Mouse (Mus musculus): ENCODE measurements at regions not wholly inside any gene's neighbourhood (a gene's known extent, or its start where the extent isn't known, plus 50 kb on each side); places are given as distances from the start of the nearest gene placed in this dataset.
A peak's percentile ranks its signal among the peaks of the same experiment; 100 is the strongest.
"Not testable (repeated sequence)": the region's sequence is repeated elsewhere in the genome, so short reads cannot be mapped to it uniquely, and the experiment has no call there.

GRCm38 (mm10) chr14:87215099-87215498 is 74.1 kb upstream of the Diaph3 start:
- TF ChIP-seq CTCF (conservative IDR thresholded peaks at IDR 0.05; ENCODE audit: low read length) (peak; percentile 64), NANOG (IDR thresholded peaks at IDR 0.05; ENCODE audit: borderline replicate concordance, low read length) (no peak)

GRCm38 (mm10) chr14:87217042-87217441 is 76.0 kb upstream of the Diaph3 start:
- Histone ChIP-seq H3K27me3 (ENCODE audit: insufficient read depth, low read length) (no peaks in the 10 kb centered on the region), H3K4me1 (replicated peaks; ENCODE audit: low read depth, low read length) (no peaks in the 10 kb centered on the region), H3K36me3 (ENCODE audit: insufficient read depth, low read length) (no peaks in the 10 kb centered on the region), H3K4me3 (replicated peaks; ENCODE audit: low read length) (no peak overlapping the region), H3K9me3 (ENCODE audit: low read length) (no peaks in the 10 kb centered on the region)
- TF ChIP-seq POU5F1 (IDR thresholded peaks at IDR 0.05; ENCODE audit: borderline replicate concordance, low read length) (no peak), CTCF (conservative IDR thresholded peaks at IDR 0.05; ENCODE audit: low read length) (no peak), NANOG (IDR thresholded peaks at IDR 0.05; ENCODE audit: borderline replicate concordance, low read length) (no peak)

More at GRCm38 (mm10) chr14:87215099-87215498, 74.1 kb upstream of the Diaph3 start:
- Histone ChIP-seq H3K4me3 (replicated peaks; ENCODE audit: low read length) (no peak overlapping the region), H3K4me1 (replicated peaks; ENCODE audit: low read depth, low read length) (no peaks in the 10 kb centered on the region), H3K27me3 (ENCODE audit: insufficient read depth, low read length) (no peaks in the 10 kb centered on the region), H3K9me3 (ENCODE audit: low read length) (no peaks in the 10 kb centered on the region), H3K36me3 (ENCODE audit: insufficient read depth, low read length) (no peaks in the 10 kb centered on the region)

GRCm38 (mm10) chr14:87219975-87220374 is 78.9 kb upstream of the Diaph3 start:
- no peaks in the 10 kb centered on the region for H3K4me1 ChIP-seq (replicated peaks; ENCODE audit: low read depth, low read length)

DNA sequence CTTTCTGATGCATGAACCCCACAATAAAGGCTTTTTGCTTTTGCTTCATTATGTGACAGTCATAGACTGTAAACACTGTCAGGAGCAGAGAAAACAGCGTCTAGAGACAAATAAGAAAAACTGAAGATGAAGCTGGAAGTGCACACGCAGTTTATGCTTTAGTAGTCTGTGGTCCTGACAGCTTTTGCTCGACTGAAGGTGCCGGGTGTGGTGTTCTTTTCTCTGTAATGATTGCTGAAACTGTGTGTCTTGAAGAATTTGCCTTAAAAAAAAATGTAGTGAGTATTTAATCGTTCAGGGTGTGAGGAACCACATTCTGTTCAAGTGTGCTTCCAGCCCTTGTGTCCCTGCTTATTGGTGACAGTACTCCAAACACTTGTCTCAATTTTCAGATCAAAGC is 83.8 kb upstream of the Diaph3 start:
- Histone ChIP-seq H3K9me3 (ENCODE audit: low read length) (peaks cover 4% of the 10 kb centered on the region; the same call in 1 of the 2 replicates), H3K4me1 (replicated peaks; ENCODE audit: low read depth, low read length) (no peaks in the 10 kb centered on the region), H3K36me3 (ENCODE audit: insufficient read depth, low read length) (no peaks in the 10 kb centered on the region), H3K4me3 (replicated peaks; ENCODE audit: low read length) (no peak overlapping the region), H3K27me3 (ENCODE audit: insufficient read depth, low read length) (no peaks in the 10 kb centered on the region)
- TF ChIP-seq POU5F1 (IDR thresholded peaks at IDR 0.05; ENCODE audit: borderline replicate concordance, low read length): no peak
- no peak for TF ChIP-seq CTCF (conservative IDR thresholded peaks at IDR 0.05; ENCODE audit: low read length)
- TF ChIP-seq NANOG (IDR thresholded peaks at IDR 0.05; ENCODE audit: borderline replicate concordance, low read length): no peak

More at GRCm38 (mm10) chr14:87219975-87220374, 78.9 kb upstream of the Diaph3 start:
- Histone ChIP-seq H3K4me3 (replicated peaks; ENCODE audit: low read length) (no peak overlapping the region), H3K9me3 (ENCODE audit: low read length) (no peaks in the 10 kb centered on the region), H3K27me3 (ENCODE audit: insufficient read depth, low read length) (no peaks in the 10 kb centered on the region), H3K36me3 (ENCODE audit: insufficient read depth, low read length) (no peaks in the 10 kb centered on the region)
- TF ChIP-seq CTCF (conservative IDR thresholded peaks at IDR 0.05; ENCODE audit: low read length) (no peak), NANOG (IDR thresholded peaks at IDR 0.05; ENCODE audit: borderline replicate concordance, low read length) (no peak), POU5F1 (IDR thresholded peaks at IDR 0.05; ENCODE audit: borderline replicate concordance, low read length) (no peak)

DNA sequence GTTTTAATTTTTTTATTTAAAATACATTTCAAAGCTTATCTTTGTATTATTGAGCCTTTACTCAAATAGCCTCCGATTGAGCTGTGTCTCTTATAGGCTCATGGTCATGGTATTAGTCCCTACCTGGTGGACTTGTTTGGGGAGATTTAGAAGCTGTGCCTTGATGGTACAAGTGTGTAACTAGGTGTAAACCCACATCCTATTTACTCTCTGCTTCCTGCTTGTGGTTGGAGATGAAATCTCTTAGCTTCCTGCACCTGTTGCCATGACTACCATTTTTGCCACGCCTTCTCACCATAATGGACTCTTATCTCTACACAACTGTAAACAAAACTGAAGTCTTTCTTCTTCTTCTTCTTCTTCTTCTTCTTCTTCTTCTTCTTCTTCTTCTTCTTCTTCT is 108.2 kb upstream of the Diaph3 start:
- Histone ChIP-seq H3K27me3 (ENCODE audit: insufficient read depth, low read length) (no peaks in the 10 kb centered on the region), H3K36me3 (ENCODE audit: insufficient read depth, low read length) (no peaks in the 10 kb centered on the region), H3K4me3 (replicated peaks; ENCODE audit: low read length) (no peak overlapping the region), H3K4me1 (replicated peaks; ENCODE audit: low read depth, low read length) (no peaks in the 10 kb centered on the region), H3K9me3 (ENCODE audit: low read length) (0 out of 2 replicates have a peak, but pooled peaks cover 3% of the 10 kb centered on the region)
- TF ChIP-seq NANOG (IDR thresholded peaks at IDR 0.05; ENCODE audit: borderline replicate concordance, low read length): no peak
- no peak for TF ChIP-seq POU5F1 (IDR thresholded peaks at IDR 0.05; ENCODE audit: borderline replicate concordance, low read length)
- TF ChIP-seq CTCF (conservative IDR thresholded peaks at IDR 0.05; ENCODE audit: low read length): no peak

DNA sequence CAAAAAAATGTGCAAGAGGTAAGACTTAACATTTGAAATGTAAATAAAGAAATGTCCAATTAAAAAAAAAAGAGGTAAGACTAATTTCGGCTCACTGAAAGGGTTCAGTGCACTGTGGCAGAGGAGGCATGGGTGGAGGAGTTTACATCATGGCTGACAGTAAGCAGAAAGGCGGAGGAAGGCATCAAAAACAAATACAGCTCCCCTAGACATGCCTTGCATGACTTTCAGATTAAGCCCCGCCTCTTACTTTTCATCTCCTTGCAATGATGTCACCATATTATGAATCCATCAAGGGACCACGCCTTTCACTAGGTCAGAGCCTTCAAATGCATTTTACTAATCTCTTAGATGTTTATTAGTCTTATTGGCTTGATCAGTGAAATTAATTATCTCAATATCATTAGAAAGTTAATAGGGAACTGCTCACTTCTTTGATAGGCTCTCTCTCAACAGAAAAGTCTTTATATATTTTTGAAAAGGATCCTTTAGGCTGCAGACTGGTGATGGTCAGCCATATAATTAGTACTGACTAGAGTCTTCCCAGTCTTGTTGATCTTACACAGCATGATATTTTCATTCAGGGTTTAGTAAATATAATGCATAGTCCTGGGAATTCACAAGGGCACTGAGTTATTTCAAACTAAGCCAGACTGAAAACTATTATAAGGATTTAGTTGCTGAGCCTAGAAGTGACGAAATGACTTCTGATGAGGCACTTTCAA is 114.6 kb upstream of the Diaph3 start:
- Histone ChIP-seq H3K36me3 (ENCODE audit: insufficient read depth, low read length) (no peaks in the 10 kb centered on the region), H3K9me3 (ENCODE audit: low read length) (no peaks in the 10 kb centered on the region), H3K27me3 (ENCODE audit: insufficient read depth, low read length) (no peaks in the 10 kb centered on the region), H3K4me3 (replicated peaks; ENCODE audit: low read length) (no peak overlapping the region), H3K4me1 (replicated peaks; ENCODE audit: low read depth, low read length) (no peaks in the 10 kb centered on the region)
- TF ChIP-seq POU5F1 (IDR thresholded peaks at IDR 0.05; ENCODE audit: borderline replicate concordance, low read length) (no peak), CTCF (conservative IDR thresholded peaks at IDR 0.05; ENCODE audit: low read length) (no peak), NANOG (IDR thresholded peaks at IDR 0.05; ENCODE audit: borderline replicate concordance, low read length) (no peak)

DNA sequence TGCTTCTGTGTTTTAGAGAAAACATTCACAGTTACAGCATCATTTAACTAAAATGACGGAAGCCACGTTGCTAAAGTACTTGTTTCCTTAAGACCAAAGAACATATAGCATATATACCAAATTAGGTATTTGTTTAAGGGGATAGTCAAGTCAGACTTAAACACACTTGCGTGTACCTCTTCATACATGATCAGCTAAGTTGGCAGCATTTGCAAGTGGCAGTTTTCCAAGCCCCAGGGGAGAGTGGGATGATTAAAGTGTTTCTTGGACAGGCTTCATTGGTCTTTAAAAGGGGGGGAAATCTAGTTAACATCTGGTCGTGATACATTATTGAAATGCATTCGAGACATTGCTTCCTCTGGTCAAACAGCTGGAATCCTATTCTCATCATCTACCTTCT is 120.7 kb upstream of the Diaph3 start:
- H3K36me3 ChIP-seq (ENCODE audit: insufficient read depth, low read length): no peaks in the 10 kb centered on the region
- H3K4me1 ChIP-seq (replicated peaks; ENCODE audit: low read depth, low read length): no peaks in the 10 kb centered on the region
- H3K4me3 ChIP-seq (replicated peaks; ENCODE audit: low read length): no peak overlapping the region
- no peaks in the 10 kb centered on the region for H3K27me3 ChIP-seq (ENCODE audit: insufficient read depth, low read length)
- H3K9me3 ChIP-seq (ENCODE audit: low read length): no peaks in the 10 kb centered on the region
- no peak for TF ChIP-seq CTCF (conservative IDR thresholded peaks at IDR 0.05; ENCODE audit: low read length)

DNA sequence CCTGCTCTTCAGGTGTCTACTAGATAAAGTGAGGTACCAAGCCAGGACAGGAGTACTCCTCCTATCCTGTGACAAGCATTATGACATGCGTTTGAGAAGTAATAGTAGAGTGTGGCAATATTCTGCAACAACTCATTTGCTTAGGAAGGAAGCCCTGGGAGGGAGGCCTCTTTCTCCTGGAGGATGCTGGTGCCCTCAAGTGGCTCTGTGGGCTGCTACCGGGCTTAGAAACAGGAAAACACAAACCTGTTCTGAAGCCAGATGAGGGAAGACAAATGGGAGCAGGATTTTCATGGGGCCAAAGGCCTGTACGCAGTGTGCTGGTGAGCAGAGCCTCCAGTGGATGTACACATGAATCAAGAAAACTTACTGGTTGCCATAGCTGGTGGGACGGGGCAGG is 123.8 kb upstream of the Diaph3 start:
- H3K4me3 ChIP-seq (replicated peaks; ENCODE audit: low read length): no peak overlapping the region
- H3K27me3 ChIP-seq (ENCODE audit: insufficient read depth, low read length): no peaks in the 10 kb centered on the region
- no peaks in the 10 kb centered on the region for H3K9me3 ChIP-seq (ENCODE audit: low read length)
- TF ChIP-seq CTCF (conservative IDR thresholded peaks at IDR 0.05; ENCODE audit: low read length) (no peak), NANOG (IDR thresholded peaks at IDR 0.05; ENCODE audit: borderline replicate concordance, low read length) (no peak), POU5F1 (IDR thresholded peaks at IDR 0.05; ENCODE audit: borderline replicate concordance, low read length) (no peak)
- no peaks in the 10 kb centered on the region for H3K36me3 ChIP-seq (ENCODE audit: insufficient read depth, low read length)
- H3K4me1 ChIP-seq (replicated peaks; ENCODE audit: low read depth, low read length): no peaks in the 10 kb centered on the region

- Histone ChIP-seq H3K9me3 (ENCODE audit: low read length) (no peaks in the 10 kb centered on the region), H3K27me3 (ENCODE audit: insufficient read depth, low read length) (no peaks in the 10 kb centered on the region), H3K4me3 (replicated peaks; ENCODE audit: low read length) (no peak overlapping the region), H3K4me1 (replicated peaks; ENCODE audit: low read depth, low read length) (no peaks in the 10 kb centered on the region), H3K36me3 (ENCODE audit: insufficient read depth, low read length) (no peaks in the 10 kb centered on the region)
- TF ChIP-seq CTCF (conservative IDR thresholded peaks at IDR 0.05; ENCODE audit: low read length) (no peak), NANOG (IDR thresholded peaks at IDR 0.05; ENCODE audit: borderline replicate concordance, low read length) (no peak), POU5F1 (IDR thresholded peaks at IDR 0.05; ENCODE audit: borderline replicate concordance, low read length) (no peak)
Observed at GRCm38 (mm10) chr14:87266309-87266708, 125.3 kb upstream of the Diaph3 start.

GRCm38 (mm10) chr14:87289266-87289665 is 127.2 kb upstream of the Tdrd3 start:
- H3K36me3 ChIP-seq (ENCODE audit: insufficient read depth, low read length); H3K9me3 ChIP-seq (ENCODE audit: low read length); H3K4me1 ChIP-seq (replicated peaks; ENCODE audit: low read depth, low read length); H3K27me3 ChIP-seq (ENCODE audit: insufficient read depth, low read length); H3K4me3 ChIP-seq (replicated peaks; ENCODE audit: low read length): not testable (repeated sequence)

Data from E14TG2a.4 (cell line).